Mouse (Mus musculus): ENCODE measurements around the gene Rnaseh2a. TPM values are rescaled to one million over a fixed set of nuclear protein-coding genes. Genes with fewer than 3 reads are reported as not detected.

Rnaseh2a gene
- polyA plus RNA-seq, 1 experiment from 2014 or later = 128 TPM

GRCm38 (mm10) chr8:84917781-84918180, 51.8 kb downstream of the Rnaseh2a start:
- Histone ChIP-seq H3K4me2 (ENCODE audit: low read depth, low read length, severe bottlenecking) (no peak overlapping the region), H3K36me3 (ENCODE audit: control insufficient read depth, insufficient read depth, low read length) (no peaks in the 10 kb centered on the region), H3K9me3 (ENCODE audit: control insufficient read depth, low read length) (no peaks in the 10 kb centered on the region; the same call in 1 of the 2 replicates), H3K4me1 (replicated peaks; ENCODE audit: control insufficient read depth, insufficient read depth, low read length) (peaks cover 5% of the 10 kb centered on the region), H3K9ac (ENCODE audit: low read length) (no peak overlapping the region), H3K27me3 (ENCODE audit: control insufficient read depth, insufficient read depth, low read length) (peaks cover 11% of the 10 kb centered on the region), H3K27ac (ENCODE audit: low read depth, low read length) (no peak overlapping the region), H3K4me3 (ENCODE audit: low read depth, low read length) (no peak overlapping the region)
- ATAC-seq (replicated peaks; ENCODE audit: low FRiP score) (no peak), DNase-seq (ENCODE audit: low spot score) (no peak)
- whole genome bisulfite sequencing = 32% methylated on average over 20 of the region's 20 CpGs

DNA sequence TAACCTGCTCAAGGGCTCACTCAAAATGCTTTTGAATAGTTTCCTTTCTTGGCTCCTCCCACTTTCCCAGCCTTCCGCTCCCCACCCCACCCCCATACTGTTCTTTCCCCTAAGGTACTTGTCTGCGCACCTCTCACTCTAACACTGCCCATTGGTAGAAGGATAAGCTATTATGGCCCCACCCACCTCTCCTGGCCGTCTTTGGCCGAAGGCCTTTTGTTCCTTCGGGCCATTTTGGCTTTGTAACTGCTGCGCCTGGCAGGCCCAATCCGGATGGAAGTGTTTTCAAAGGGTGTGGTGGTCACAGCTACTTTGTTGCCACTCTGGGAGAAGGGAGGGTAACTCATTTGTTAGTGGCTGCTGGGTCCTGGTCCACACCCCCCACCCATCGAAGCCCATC, 54.3 kb downstream of the Rnaseh2a start:
- no peak overlapping the region for H3K27ac ChIP-seq (ENCODE audit: low read depth, low read length)
- ATAC-seq (replicated peaks; ENCODE audit: low FRiP score) = no peak
- no peak overlapping the region for H3K4me2 ChIP-seq (ENCODE audit: low read depth, low read length, severe bottlenecking)
- no peak overlapping the region for H3K9ac ChIP-seq (ENCODE audit: low read length)
- WGBS = 82% methylated on average over 8 of the region's 8 CpGs
- H3K9me3 ChIP-seq (ENCODE audit: control insufficient read depth, low read length) = no peaks in the 10 kb centered on the region; the same call in 1 of the 2 replicates
- DNase-seq (ENCODE audit: low spot score) = no peak
- no peak overlapping the region for H3K4me3 ChIP-seq (ENCODE audit: low read depth, low read length)
- H3K27me3 ChIP-seq (ENCODE audit: control insufficient read depth, insufficient read depth, low read length) = peaks cover 28% of the 10 kb centered on the region
- H3K36me3 ChIP-seq (ENCODE audit: control insufficient read depth, insufficient read depth, low read length) = no peaks in the 10 kb centered on the region
- peaks cover 7% of the 10 kb centered on the region for H3K4me1 ChIP-seq (replicated peaks; ENCODE audit: control insufficient read depth, insufficient read depth, low read length)

DNA sequence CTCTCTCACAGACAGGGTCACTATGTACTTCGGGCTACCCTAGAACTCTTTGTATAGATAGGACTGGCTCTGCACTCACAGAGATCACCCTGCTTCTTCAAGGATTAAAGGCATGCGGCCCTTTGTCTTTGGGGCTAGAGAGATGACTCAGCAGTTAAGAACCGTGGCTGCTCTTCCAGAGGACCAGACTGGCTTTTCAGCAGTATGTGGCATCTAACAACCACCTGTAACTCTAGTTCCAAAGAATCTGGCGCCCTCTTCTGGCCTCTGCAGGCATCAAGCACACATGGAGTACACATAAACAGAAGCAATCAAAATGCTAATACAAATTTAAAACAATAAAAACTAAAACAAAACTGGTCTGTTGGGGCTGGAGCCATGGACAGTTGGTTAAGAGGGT, 55.6 kb downstream of the Rnaseh2a start:
- peak; percentile 65 for DNase-seq (ENCODE audit: low spot score)
- H3K9ac ChIP-seq (ENCODE audit: low read length) = no peak overlapping the region
- no peaks in the 10 kb centered on the region for H3K36me3 ChIP-seq (ENCODE audit: control insufficient read depth, insufficient read depth, low read length)
- H3K4me3 ChIP-seq (ENCODE audit: low read depth, low read length) = no peak overlapping the region
- no peak overlapping the region for H3K4me2 ChIP-seq (ENCODE audit: low read depth, low read length, severe bottlenecking)
- no peak for ATAC-seq (replicated peaks; ENCODE audit: low FRiP score)
- WGBS = 37% methylated on average over 4 of the region's 4 CpGs
- peaks cover 31% of the 10 kb centered on the region for H3K27me3 ChIP-seq (ENCODE audit: control insufficient read depth, insufficient read depth, low read length)
- no peak overlapping the region for H3K27ac ChIP-seq (ENCODE audit: low read depth, low read length)
- H3K9me3 ChIP-seq (ENCODE audit: control insufficient read depth, low read length) = no peaks in the 10 kb centered on the region; the same call in 1 of the 2 replicates
- H3K4me1 ChIP-seq (replicated peaks; ENCODE audit: control insufficient read depth, insufficient read depth, low read length) = peaks cover 7% of the 10 kb centered on the region

DNA sequence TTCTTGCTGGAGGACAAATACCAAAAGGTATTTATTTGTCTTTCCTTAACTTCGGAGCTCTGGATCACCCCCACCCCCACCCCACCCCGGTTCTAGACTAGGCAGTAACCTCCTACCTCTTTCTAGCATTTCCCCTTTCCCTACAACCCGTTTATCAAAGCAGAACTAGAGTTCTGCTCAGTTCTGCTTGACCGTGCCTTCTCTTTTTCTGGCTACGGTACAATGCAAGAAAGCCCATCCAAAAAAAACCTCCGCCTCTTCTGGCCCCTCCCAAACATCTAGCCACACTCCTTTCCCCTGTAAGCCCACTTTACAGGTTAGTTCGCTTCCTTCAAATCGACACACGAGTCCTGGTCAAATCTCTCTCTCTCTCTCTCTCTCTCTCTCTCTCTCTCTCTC, 56.1 kb downstream of the Rnaseh2a start:
- Histone ChIP-seq H3K36me3 (ENCODE audit: control insufficient read depth, insufficient read depth, low read length) (no peaks in the 10 kb centered on the region), H3K27ac (ENCODE audit: low read depth, low read length) (no peak overlapping the region), H3K9me3 (ENCODE audit: control insufficient read depth, low read length) (no peaks in the 10 kb centered on the region; the same call in 1 of the 2 replicates), H3K9ac (ENCODE audit: low read length) (peak overlapping the region; percentile 53), H3K27me3 (ENCODE audit: control insufficient read depth, insufficient read depth, low read length) (peaks cover 31% of the 10 kb centered on the region), H3K4me1 (replicated peaks; ENCODE audit: control insufficient read depth, insufficient read depth, low read length) (peaks cover 7% of the 10 kb centered on the region), H3K4me3 (ENCODE audit: low read depth, low read length) (peak overlapping the region; percentile 32), H3K4me2 (ENCODE audit: low read depth, low read length, severe bottlenecking) (peak overlapping the region; percentile 73)
- DNase-seq (ENCODE audit: low spot score) (no peak), ATAC-seq (replicated peaks; ENCODE audit: low FRiP score) (no peak)
- WGBS = 13% methylated on average over 9 of the region's 9 CpGs

DNA sequence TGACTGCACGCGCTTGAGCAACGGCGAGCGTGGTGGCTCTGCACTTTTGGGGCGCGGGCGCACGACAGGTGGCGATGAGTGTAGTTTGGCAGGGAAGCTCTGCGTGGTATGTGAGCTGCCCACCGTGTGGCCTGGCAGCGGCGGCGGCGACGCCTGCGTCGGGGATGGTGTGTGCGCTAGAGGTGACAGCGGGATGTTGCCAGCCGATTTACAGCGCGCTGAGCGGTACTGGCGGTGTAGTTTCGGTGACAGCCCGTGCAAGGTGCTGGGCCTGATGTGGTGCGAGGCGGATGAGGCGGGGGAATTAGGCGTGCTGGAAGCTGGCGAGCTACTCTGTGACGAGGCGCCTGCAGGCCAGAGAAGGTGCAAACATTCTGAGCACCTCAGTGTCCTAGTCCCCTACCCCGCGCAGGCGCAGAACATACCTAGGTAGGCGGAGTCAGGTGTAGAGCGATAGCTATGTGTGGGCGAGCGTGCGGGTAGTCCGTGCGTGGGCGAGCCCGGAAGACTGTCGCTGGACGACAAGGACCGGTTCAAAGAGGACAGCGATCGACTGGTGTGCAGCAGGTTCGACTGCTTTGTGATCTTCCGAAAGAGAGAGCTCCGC, 56.6 kb downstream of the Rnaseh2a start:
- H3K27me3 ChIP-seq (ENCODE audit: control insufficient read depth, insufficient read depth, low read length) = peaks cover 31% of the 10 kb centered on the region
- peak; percentile 83 for DNase-seq (ENCODE audit: low spot score)
- H3K36me3 ChIP-seq (ENCODE audit: control insufficient read depth, insufficient read depth, low read length) = no peaks in the 10 kb centered on the region
- H3K9me3 ChIP-seq (ENCODE audit: control insufficient read depth, low read length) = no peaks in the 10 kb centered on the region; the same call in 1 of the 2 replicates
- H3K9ac ChIP-seq (ENCODE audit: low read length) = peak overlapping the region; percentile 53
- peak overlapping the region; percentile 32 for H3K4me3 ChIP-seq (ENCODE audit: low read depth, low read length)
- H3K4me2 ChIP-seq (ENCODE audit: low read depth, low read length, severe bottlenecking) = peak overlapping the region; percentile 73
- 0 out of 2 replicates have a peak, but pooled peaks have one; percentile 19 for ATAC-seq (replicated peaks; ENCODE audit: low FRiP score)
- 2% methylated on average over 55 of the region's 55 CpGs for WGBS
- H3K4me1 ChIP-seq (replicated peaks; ENCODE audit: control insufficient read depth, insufficient read depth, low read length) = peaks cover 7% of the 10 kb centered on the region
- no peak overlapping the region for H3K27ac ChIP-seq (ENCODE audit: low read depth, low read length)

GRCm38 (mm10) chr8:84912391-84912790, 57.2 kb downstream of the Rnaseh2a start:
- Histone ChIP-seq H3K36me3 (ENCODE audit: control insufficient read depth, insufficient read depth, low read length) (no peaks in the 10 kb centered on the region), H3K9ac (ENCODE audit: low read length) (no peak overlapping the region; the same call in 1 of the 2 replicates), H3K27me3 (ENCODE audit: control insufficient read depth, insufficient read depth, low read length) (peaks cover 31% of the 10 kb centered on the region), H3K27ac (ENCODE audit: low read depth, low read length) (no peak overlapping the region), H3K9me3 (ENCODE audit: control insufficient read depth, low read length) (no peaks in the 10 kb centered on the region; the same call in 1 of the 2 replicates), H3K4me2 (ENCODE audit: low read depth, low read length, severe bottlenecking) (peak overlapping the region; percentile 73), H3K4me1 (replicated peaks; ENCODE audit: control insufficient read depth, insufficient read depth, low read length) (peaks cover 7% of the 10 kb centered on the region), H3K4me3 (ENCODE audit: low read depth, low read length) (peak overlapping the region; percentile 32; the same call in 1 of the 2 replicates)
- WGBS = 28% methylated on average over 27 of the region's 27 CpGs
- DNase-seq (ENCODE audit: low spot score) (no peak), ATAC-seq (replicated peaks; ENCODE audit: low FRiP score) (no peak)

GRCm38 (mm10) chr8:84911854-84912253, 57.7 kb downstream of the Rnaseh2a start:
- H3K4me3 ChIP-seq (ENCODE audit: low read depth, low read length) = no peak overlapping the region

DNA sequence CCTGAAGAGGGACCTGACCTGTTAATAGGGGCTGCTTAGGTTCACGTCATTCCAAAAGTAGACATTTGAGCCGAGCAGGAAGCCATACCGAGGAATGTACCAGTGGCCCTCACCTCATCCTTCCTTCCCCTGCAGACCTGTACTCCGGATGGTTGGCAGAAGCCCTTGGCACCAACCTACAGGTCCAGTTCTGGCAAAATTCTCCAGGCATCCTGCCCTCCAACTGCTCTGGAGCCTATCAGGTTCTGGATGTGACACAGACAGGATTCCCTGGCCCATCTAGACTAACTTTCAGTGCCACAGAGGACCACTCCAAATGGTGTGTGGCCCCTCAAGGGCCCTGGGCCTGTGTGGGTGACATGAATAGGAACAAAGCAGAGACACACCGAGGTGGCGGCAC, 59.0 kb downstream of the Rnaseh2a start:
- 81% methylated on average over 6 of the region's 6 CpGs for WGBS
- Histone ChIP-seq H3K27ac (ENCODE audit: low read depth, low read length) (no peak overlapping the region), H3K4me2 (ENCODE audit: low read depth, low read length, severe bottlenecking) (no peak overlapping the region), H3K9ac (ENCODE audit: low read length) (no peak overlapping the region), H3K4me3 (ENCODE audit: low read depth, low read length) (no peak overlapping the region), H3K9me3 (ENCODE audit: control insufficient read depth, low read length) (no peaks in the 10 kb centered on the region; the same call in 1 of the 2 replicates), H3K27me3 (ENCODE audit: control insufficient read depth, insufficient read depth, low read length) (peaks cover 31% of the 10 kb centered on the region), H3K4me1 (replicated peaks; ENCODE audit: control insufficient read depth, insufficient read depth, low read length) (peaks cover 7% of the 10 kb centered on the region), H3K36me3 (ENCODE audit: control insufficient read depth, insufficient read depth, low read length) (no peaks in the 10 kb centered on the region)
- DNase-seq (ENCODE audit: low spot score) (no peak), ATAC-seq (replicated peaks; ENCODE audit: low FRiP score) (no peak)

More at GRCm38 (mm10) chr8:84911854-84912253, 57.7 kb downstream of the Rnaseh2a start:
- no peak for ATAC-seq (replicated peaks; ENCODE audit: low FRiP score)
- no peaks in the 10 kb centered on the region for H3K36me3 ChIP-seq (ENCODE audit: control insufficient read depth, insufficient read depth, low read length)
- H3K27me3 ChIP-seq (ENCODE audit: control insufficient read depth, insufficient read depth, low read length) = peaks cover 31% of the 10 kb centered on the region
- H3K27ac ChIP-seq (ENCODE audit: low read depth, low read length) = no peak overlapping the region
- DNase-seq (ENCODE audit: low spot score) = no peak
- WGBS = 85% methylated on average over 9 of the region's 9 CpGs
- H3K9ac ChIP-seq (ENCODE audit: low read length) = no peak overlapping the region
- H3K9me3 ChIP-seq (ENCODE audit: control insufficient read depth, low read length) = no peaks in the 10 kb centered on the region; the same call in 1 of the 2 replicates
- H3K4me1 ChIP-seq (replicated peaks; ENCODE audit: control insufficient read depth, insufficient read depth, low read length) = peaks cover 7% of the 10 kb centered on the region
- no peak overlapping the region for H3K4me2 ChIP-seq (ENCODE audit: low read depth, low read length, severe bottlenecking)

- H3K36me3 ChIP-seq (ENCODE audit: control insufficient read depth, insufficient read depth, low read length) = no peaks in the 10 kb centered on the region
- no peak overlapping the region for H3K4me3 ChIP-seq (ENCODE audit: low read depth, low read length)
- no peak for ATAC-seq (replicated peaks; ENCODE audit: low FRiP score)
- no peak for DNase-seq (ENCODE audit: low spot score)
- no peak overlapping the region for H3K9ac ChIP-seq (ENCODE audit: low read length)
- H3K4me2 ChIP-seq (ENCODE audit: low read depth, low read length, severe bottlenecking) = no peak overlapping the region
- H3K9me3 ChIP-seq (ENCODE audit: control insufficient read depth, low read length) = no peaks in the 10 kb centered on the region
- peaks cover 7% of the 10 kb centered on the region for H3K4me1 ChIP-seq (replicated peaks; ENCODE audit: control insufficient read depth, insufficient read depth, low read length)
- WGBS = 86% methylated on average over 5 of the region's 5 CpGs
- H3K27me3 ChIP-seq (ENCODE audit: control insufficient read depth, insufficient read depth, low read length) = peaks cover 31% of the 10 kb centered on the region
- no peak overlapping the region for H3K27ac ChIP-seq (ENCODE audit: low read depth, low read length)
Measured at GRCm38 (mm10) chr8:84909949-84910348, 59.6 kb downstream of the Rnaseh2a start.

All from forebrain, embryonic 11.5 days (tissue).